Mouse (Mus musculus) T-helper 2 cell (primary cell): Measurements from ENCODE around the gene Cd47.

Experiments used
- in situ Hi-C: fragments of 300-600 bp; cut with MboI, MseI; formaldehyde crosslinking; loops from one replicate; pipeline ENCODE4 v1.15.1; 2025; ENCODE audit warnings: high pct_unique_total_duplicates

Gene Cd47

DNA sequence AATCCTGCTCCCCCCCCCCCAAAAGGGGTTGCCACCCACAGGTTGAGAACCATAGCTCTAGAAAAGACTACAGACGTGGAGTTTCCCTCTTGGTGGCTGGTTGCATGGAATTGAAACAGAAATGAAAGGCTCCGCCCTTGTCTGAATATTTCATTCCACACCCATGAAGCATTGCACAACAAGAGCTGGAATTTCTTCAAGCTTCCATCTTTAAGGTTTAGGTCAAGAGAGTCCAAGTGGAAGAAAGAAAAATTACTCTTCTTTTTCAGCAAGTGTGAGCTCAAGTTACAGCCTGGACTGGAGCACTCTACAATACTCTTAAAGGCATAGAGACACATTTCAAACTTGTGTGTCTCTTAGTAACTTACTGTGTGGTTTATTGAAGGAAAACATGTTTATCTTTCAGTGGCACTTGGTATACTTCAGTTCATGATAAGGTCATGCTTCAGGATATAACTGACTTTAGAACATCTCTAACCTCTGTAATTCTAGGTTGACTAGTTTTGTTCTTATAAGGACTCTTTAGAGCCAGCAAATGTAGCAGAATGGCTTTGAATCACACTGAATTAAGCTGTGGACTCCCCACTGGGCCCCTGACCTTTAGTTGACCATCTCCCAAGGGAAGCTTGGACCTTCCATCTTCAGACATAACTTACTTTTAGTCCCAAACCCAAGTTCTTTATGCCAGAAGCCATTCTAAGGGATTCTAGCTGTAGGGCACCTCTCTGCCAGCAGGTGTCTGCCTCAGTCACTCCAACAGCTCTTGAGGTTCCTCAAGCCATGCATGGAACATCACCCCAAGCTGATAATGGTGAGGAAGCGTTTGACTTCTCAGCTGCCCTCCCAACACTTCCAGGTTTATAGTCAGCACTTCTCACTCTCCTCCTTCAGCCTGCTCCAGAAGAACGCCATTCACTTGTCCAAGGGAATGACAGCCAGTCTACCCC is 58.8 kb downstream of the Cd47 start:
- in situ Hi-C loops, result no loop called here

DNA sequence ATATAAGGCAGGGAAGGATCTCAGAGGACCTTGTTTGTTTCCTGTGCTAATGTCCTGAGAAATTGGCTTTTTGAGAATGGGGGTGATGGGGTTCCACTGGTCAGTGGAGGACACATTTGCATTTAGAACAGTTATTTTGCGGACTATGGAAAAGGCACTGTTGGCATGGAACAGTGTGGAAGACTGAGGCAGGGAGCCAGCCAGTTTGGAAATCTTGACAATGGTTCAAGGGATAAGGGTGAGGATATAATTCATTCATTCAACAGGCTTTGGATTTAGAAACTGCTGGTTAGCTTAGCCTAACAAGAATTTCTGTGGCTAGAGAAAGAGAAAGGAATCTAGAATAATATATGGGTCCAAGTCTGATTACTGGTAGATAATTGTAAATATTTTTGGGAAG is 61.7 kb downstream of the Cd47 start:
- in situ Hi-C loops, result loop anchor here (10.0 kb wide), 1 partner anchor 183 kb away; no protein-coding TSS in a partner anchor

DNA sequence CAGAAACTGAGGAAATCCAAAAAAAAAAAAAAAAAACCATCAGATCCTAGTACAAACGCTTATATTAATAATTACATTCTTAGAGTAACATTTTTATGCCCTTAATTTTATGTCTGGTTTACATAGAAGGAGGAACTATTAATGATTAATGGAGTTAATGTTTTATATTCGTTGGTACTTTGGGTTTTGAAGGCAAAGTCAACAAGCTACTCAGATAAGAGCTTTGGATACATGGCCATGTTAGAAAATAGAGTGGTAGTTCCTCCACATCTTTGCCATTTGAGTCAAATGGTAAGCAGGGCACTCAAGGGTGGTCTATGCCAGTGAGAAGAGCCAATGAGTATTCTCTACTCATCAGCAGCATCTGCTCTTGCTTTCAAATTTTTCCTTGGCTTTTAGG is 66.3 kb downstream of the Cd47 start:
- in situ Hi-C loops, result loop anchor here (10.0 kb wide), 1 partner anchor 178 kb away; no protein-coding TSS in a partner anchor

DNA sequence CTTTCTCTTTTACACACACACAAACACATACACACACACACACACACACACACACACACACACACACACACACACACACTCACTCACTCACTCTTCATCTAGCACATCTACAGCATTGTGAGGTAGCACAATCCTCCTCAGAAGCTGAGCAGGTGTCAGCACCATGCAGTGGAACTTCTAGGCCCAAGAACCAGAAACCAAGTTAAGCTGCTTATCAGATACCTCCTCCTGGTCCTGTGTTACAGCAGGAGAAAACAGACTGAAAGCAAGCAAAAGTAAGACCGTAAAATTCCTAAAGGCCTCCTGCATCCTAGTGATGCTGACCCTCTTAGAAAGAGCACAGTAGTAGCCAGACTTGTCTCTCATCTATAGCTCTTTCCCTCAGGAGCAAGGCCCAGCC is 67.9 kb downstream of the Cd47 start:
- in situ Hi-C loops, result loop anchor here (10.0 kb wide), 1 partner anchor 177 kb away; no protein-coding TSS in a partner anchor

DNA sequence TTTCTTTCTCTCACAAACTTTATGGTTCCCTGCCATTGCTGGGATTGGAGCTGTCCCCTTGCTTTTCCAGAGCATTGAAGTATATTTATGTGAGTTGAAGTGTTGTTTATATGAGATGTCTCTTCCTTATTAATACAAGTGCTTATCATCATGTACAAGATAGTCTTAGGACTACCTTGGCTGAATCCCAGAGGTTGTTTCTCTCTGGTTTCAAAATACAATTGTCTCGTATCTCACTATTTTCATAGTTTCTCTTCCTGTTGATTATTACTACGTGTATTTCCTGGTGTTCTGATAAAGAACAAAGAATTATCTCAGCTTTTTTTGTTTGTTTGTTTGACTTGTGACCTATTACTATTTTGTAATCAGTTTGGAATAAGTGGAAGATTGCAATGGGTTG is 73.6 kb downstream of the Cd47 start:
- in situ Hi-C loops, result no loop called here

DNA sequence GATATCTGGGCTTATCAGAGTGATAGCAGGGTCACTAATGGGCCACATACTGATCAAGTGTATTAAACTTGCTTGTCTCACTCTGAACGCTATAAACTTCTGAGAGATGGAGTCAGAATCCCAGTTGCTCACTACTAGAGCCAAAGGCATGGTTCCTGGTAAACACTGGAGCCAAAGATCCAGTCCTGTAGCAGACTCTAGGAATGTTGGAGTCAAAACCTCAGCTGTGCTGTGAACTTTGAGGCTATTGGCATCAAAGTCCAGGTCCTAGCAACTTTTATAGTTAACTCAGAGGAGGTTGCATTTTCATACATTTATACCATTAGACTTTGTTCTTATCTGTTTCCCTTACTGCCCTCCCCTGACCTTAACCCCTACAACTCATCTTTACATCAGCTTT is 74.2 kb downstream of the Cd47 start:
- in situ Hi-C loops, result no loop called here

DNA sequence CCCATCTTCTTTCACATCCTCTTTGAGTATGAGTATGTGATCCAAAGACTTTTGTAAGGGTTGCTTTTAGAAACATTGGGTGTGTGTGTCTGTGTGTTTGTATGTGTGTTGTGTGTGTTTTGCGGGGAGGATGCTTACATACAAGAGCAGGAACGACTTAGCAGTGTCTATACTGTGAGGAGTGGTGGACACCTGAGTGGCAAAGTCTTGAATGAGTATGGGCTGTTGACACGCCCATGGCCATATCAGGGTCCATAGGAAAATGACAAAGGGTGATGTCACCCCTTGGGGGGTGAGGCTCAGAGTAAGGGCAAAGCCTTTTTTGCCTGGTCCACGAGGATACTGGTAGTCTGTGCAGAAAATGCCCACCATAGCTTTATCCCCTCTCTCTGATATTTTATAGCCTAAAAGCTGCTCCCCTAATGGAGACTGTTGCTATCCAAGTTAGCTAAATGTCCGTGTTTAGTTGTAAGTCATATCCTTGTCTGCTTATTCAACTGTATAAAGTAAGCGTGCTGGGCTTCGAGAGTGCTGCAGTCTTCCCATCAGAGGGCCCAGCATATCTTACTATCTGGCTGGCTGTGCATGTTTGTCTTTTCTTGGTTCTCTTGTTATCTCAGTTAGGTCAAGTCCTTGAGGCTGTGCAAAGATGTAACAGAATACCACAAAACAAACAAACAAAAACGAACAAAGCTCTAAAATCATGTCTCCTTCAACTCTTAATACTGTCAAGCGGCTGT is 76.1 kb downstream of the Cd47 start:
- in situ Hi-C loops, result no loop called here

DNA sequence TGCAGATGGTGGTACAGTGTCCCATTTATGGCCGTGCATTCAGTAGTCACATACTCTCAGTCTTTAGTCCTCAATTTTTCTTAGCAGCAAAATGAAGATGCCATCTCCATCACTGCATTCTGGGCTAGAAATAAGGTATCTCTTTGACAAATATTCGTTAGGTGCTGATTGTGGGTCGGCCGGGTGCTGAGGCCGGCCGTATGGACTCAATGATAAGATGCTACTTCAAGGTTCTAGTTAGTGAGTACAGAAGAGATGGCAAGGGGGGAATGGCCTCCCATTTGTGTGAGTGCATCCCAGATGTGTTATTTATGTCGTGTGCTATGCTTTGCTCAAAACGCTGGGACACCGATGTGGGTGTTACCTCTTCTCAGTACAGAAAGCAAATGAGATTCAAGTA is 76.9 kb downstream of the Cd47 start:
- in situ Hi-C loops, result no loop called here

DNA sequence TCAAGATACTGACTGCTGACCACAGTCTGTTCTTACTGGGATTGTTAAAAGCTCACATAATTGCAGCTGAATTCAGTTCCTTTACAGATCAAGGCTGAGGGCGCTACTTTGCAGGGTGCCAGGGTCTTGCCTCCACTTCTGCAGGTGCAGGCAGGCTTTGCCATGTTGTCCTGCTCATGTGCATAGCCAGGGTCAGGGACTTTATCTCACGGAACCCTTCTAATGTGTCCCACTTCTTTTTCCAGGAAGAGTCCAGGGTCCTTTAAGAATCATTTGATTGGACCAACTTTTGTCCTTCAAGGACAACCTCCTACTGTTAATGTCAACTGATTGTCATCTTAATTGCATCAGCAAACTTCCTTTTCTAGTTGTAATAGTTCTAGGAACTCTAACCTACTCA is 77.7 kb downstream of the Cd47 start:
- in situ Hi-C loops, result no loop called here

DNA sequence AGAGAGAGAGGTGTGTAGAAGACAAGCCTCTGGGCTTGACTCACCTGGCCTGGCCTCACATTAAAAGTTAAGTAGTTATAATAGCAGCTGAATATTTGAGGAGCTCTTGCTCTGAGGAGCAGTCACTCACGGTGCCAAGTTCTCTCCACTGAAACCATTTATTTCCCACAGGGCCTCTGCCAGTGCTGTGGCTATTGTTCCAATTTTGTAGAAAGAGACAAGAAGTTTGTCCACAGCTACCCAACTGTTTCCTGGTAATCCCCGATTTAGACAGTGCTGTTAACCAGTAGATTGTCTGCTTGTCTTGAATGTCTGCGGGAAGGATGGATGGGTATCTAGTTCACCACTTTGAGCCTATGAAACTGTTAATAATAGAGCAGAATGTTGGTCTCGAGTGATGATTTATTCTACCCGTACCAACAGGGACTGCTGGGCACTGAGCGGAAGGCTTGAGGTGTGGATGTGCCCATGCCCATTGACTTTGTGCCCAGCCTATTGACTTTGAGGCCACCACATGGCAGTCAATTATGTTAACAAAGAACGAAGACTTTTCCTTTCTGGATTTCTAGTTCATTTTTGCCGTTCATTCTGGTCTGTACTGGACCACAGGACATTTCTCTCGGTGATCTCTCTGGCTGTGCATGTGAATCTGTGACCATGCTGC is 86.2 kb downstream of the Cd47 start:
- in situ Hi-C loops, result loop anchor here (10.0 kb wide), 1 partner anchor 392 kb away; no protein-coding TSS in a partner anchor

DNA sequence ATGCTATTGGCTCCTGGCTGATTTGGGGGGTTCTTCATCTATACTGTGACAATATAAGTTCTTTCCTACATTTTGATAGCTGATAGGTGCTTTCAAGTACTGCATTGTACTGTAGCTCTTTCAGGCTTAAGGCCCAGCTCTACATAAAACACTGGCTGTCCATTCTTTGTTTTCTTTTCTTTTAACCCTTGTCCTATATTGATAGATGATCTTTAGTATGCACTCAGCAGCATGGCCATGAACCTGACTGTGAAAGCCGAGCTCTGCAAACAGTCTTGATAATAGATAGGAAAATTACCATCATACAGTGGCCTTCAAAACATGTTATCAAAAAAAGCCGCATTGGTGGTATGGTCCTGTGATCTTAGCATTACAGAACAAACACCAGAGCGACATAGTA is 87.0 kb downstream of the Cd47 start:
- in situ Hi-C loops, result loop anchor here (10.0 kb wide), 1 partner anchor 392 kb away; no protein-coding TSS in a partner anchor

DNA sequence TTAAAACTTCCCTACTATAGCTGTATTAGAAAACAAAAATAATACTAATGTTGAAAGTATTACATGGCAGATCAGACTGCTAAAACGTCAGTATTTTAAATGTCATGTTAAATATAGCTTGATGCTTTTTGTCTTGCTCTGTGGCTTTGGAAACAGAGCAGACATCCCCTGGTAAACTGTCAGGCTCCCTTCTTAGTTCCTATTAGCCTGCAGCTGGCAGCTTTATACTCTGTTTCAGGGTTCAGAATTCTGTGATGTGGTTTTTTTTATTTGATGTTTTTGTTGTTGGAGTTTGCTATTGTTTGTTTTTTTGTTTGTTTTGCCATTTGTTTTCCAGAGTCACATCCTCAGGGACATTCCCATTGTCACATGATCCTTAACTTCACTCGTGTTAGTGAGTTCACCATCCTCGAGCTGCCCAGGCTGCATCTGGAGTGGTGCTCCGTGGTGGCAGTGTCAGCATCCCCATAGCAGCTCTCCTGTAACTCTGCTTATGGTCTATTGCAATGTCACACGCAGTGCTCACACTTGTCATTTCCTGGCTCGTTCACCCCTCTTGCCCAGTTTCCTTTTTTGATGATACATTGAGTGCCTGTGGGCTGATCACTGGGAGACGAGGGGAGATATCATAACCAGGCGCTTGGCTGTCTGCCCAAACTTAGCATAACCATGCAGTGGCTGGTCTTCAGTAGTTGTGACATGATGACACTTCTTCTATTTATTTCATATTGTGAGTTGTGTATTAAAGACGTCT is 87.7 kb downstream of the Cd47 start:
- in situ Hi-C loops, result loop anchor here (10.0 kb wide), 1 partner anchor 393 kb away; no protein-coding TSS in a partner anchor

DNA sequence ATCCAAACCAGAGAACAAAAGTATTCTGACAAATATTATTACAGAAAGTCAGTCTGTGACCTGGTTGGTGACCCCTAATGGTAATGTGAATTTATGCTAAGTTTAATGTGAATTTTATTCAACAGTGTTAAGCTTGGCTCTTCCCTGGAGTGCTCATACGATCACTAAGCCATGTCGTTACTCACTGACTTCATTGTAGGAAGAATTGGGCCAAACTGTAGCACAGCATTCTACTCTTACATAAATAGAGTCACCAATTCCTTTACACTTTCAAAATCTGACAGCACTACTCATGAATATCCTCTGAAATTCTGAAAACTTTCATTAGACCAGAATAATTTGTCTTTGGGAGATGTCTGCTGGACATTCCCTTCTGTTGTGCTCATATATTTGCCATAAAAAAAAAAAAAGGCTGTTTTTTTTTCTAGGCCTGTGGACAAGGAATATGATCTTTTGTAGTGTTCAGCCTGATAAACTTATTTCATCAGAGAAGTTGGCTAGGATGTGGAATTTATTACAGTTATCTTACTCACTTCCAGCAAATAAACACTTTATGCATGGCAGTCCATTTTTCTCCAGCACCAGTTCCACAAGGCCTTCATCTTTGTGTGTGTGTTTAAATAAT is 88.8 kb downstream of the Cd47 start:
- in situ Hi-C loops, result loop anchor here (10.0 kb wide), 1 partner anchor 394 kb away; no protein-coding TSS in a partner anchor

DNA sequence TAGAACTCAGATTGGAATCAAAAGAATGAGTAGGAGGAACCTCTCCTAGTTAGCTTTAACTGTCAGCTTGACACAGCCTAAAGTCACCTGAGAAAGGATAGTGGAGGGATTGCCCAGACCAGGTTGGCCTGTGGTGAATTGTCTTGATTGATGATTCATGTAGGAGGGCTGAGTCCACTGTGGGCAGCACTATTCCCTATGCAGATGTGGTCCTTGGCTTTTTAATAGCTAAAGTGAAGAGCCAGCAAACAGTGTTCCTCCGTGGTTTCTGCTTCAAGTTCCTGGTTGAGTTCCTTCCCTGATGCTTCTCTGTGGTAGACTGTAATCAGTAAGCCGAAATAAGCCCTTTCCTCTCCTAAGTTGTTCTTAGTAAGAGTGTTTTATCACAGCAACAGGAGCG is 91.9 kb downstream of the Cd47 start:
- in situ Hi-C loops, result no loop called here

DNA sequence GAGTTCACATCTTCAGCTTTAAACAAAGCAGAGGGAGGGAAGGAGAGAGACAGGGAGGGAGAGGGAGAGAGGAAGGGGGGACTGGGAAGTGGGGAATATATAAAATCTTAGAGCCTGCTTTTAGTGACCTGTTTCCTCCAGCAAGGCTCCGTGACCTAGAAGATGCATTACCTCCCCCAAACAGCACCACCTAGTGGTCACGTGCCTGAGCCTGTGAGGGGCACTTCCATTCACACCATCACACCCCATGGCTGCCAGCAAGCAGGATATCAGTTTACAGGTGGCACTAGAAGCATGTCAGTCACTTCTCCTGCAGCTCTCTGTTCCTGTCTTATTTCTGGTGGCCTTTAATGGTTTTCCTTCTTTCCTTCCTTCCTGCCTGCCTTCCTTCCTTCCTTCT is 92.6 kb downstream of the Cd47 start:
- in situ Hi-C loops, result no loop called here

DNA sequence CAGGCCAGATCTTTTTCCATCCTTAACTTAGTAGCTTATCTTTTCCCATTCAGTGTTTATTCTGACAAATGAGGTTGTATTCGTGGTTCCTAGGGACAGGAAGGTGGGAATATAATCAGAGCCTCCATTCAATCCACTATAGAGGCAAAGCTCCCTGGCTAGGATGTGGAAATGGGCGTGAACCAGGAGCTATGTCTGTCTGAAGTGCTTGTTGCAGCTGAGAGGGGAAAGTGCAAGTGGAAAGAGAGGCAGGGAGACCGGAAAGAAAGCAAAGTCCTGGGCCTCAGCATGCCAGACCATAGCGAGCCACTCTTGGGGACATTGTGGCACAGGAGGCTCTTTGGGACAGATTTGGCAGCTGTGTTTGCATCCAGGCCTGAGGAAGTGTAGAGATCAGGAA is 94.3 kb downstream of the Cd47 start:
- in situ Hi-C loops, result no loop called here

DNA sequence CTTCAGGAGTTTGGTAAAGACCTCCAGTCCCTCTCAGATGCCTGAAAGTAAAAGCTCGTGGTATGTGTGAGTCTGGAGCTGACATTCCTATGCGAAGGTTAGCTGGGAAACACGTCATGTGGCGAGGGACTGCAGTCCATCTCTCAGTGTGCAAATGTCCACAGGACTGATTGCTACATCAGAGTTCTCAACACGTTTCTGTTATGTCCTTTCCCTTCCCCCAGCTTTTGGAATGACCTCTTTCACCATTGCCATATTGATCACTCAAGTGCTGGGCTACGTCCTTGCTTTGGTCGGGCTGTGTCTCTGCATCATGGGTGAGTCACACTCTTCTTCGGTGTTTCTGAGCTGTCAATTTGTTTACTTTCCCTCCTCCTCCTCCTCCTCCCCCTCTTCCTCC is 95.8 kb downstream of the Cd47 start:
- in situ Hi-C loops, result no loop called here

DNA sequence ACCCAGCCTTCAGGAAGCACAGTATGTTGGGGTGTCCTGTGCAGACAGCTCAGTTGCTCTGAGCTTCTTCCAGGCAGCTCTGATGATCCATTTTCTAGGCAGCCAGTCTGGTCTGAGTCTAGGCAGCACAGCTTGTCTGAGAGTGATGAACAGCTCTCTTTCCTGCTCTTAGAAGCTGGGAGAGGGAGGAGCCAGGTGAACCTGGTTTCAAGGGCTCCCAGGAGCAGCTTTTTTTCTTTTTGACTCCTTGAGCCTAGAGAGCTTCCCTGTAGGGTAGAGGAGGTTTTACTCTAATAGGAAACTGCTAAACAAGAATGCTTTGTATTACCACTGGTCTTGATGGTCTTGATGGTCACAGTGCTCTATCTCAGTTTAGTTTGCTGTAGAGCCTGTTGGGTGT is 101.1 kb downstream of the Cd47 start:
- in situ Hi-C loops, result no loop called here

DNA sequence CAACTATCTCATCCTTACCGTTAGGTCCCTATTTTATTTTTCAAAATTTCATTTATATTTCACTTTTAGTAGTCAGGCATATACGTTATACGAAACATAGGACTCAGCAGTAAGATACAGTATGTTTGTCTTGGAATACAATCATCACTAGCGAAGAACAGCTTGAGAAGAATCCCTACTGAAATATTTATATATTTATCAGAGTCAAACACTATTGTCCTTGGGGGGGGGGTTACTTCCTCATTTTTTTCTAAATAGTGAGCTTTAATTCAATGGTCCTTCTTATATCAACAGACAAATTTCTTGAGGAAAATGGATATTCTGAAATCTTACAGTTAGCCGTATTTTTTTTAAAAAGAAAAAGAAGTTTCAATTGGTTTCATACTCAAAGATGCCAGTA is 101.8 kb downstream of the Cd47 start:
- in situ Hi-C loops, result no loop called here

DNA sequence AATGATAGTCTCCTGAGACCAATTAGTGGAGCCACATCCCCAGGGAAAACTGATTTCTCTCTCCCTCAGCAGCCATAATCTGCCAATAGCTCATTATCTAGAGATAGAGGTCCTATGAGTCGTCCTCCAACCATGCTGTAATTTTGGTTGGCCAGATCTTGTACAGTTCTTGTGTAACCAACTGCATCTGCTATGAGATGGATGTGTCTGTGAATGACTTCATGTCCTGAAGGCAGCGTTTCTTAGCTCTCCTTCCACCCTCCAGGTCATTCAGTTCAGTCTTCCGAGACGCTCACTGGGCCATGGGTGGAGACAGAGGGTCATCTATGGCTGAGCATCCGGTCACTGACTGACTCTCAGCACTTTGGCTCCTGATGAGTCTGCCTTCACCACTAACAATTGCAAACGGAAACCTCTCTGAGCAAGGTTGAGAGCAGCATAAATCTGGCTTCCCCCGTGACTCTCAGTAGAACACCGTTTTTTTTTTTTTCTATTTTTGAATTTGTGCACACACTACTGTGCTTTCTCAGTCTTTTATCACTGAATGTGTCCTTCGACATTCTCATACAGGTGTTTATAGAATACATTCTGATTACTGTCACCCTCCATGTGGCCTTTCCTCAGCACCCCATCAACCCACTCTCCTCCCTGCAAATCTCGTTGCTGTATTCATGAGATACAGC is 104.1 kb downstream of the Cd47 start:
- in situ Hi-C loops, result no loop called here
